ENCODE assay signal across 24 mouse cellular contexts in the genomic region with DNA sequence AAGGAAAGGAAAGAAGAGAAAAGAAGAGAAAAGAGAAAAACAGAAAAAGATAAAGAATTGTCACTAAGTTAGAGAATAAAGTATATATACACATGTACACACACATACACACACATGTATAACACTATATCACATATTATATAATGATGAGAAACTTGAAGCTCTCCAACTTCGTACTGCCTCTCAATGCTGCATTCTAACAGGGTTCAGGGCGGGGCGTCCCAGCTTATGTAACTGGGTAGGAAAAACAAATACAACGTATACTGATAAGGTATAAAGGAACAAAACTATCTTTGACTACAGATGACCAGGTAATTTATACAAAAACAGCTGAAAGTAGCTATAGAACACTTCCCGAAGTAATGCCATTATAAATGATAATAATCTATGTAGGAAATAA. TPM values are rescaled to one million over a fixed set of nuclear protein-coding genes. Genes with fewer than 3 reads are reported as not detected.
DNase-seq lines count a peak whose midpoint lies in the region; ATAC-seq and TF ChIP-seq lines count a peak whose summit lies in the region.
"Had no signal": no experiment of that assay in that cellular context is flagged by ENCODE, and none has a peak within 500 bp of the region (broad histone marks: within the 10 kb centered on the region; RNA-seq: fewer than 3 reads in every experiment).

No protein-coding gene starts in this region.

- no peaks in the 10 kb centered on the region for H3K27me3 ChIP-seq in liver, adult 2 months (ENCODE audit: control insufficient read depth, insufficient read depth, low read length)
- H3K27me3 ChIP-seq in intestine, embryonic 15.5 days (replicated peaks): no peaks in the 10 kb centered on the region
- H3K27me3 ChIP-seq in liver, postnatal 0 days (ENCODE audit: insufficient read depth, low read length): no peaks in the 10 kb centered on the region
- H3K27me3 ChIP-seq in stomach, postnatal 0 days (ENCODE audit: control insufficient read depth, insufficient read depth, low read length): no peaks in the 10 kb centered on the region
- H3K27me3 ChIP-seq: heart, embryonic 12.5 days; heart, embryonic 15.5 days had no signal

- no peak for TF ChIP-seq EP300 in liver, postnatal 0 days (IDR thresholded peaks at IDR 0.05; ENCODE audit: low read depth)
- no peak for TF ChIP-seq EP300 in stomach, postnatal 0 days (optimal IDR thresholded peaks at IDR 0.05)

- no peak for TF ChIP-seq CTCF in liver, adult 2 months (IDR thresholded peaks at IDR 0.05; ENCODE audit: low read depth, low read length)
- no peak for TF ChIP-seq CTCF in liver, postnatal 0 days (IDR thresholded peaks at IDR 0.05; ENCODE audit: low read depth)
- TF ChIP-seq CTCF in stomach, postnatal 0 days (IDR thresholded peaks at IDR 0.05; ENCODE audit: low read depth): no peak

- no peak overlapping the region for H3K4me3 ChIP-seq in liver, adult 2 months (ENCODE audit: insufficient read depth, low read depth, low read length)
- H3K4me3 ChIP-seq in intestine, embryonic 15.5 days (replicated peaks): no peak overlapping the region
- no peak overlapping the region for H3K4me3 ChIP-seq in liver, postnatal 0 days (ENCODE audit: low read depth, low read length)
- H3K4me3 ChIP-seq in stomach, postnatal 0 days (ENCODE audit: low read depth, low read length): no peak overlapping the region
- H3K4me3 ChIP-seq: forebrain, embryonic 10.5 days; gastrocnemius, adult 2 months; heart, embryonic 12.5 days; heart, embryonic 15.5 days had no signal

- H3K79me2 ChIP-seq in liver, adult 2 months (ENCODE audit: control insufficient read depth, insufficient read depth, low read length): no peaks in the 10 kb centered on the region

- H3K27ac ChIP-seq in liver, adult 2 months (replicated peaks; ENCODE audit: insufficient read depth, low read depth, low read length): no peak overlapping the region
- no peak overlapping the region for H3K27ac ChIP-seq in intestine, embryonic 15.5 days
- H3K27ac ChIP-seq in liver, postnatal 0 days (ENCODE audit: low read depth): peak overlapping the region; percentile 60; the same call in 1 of the 2 replicates
- no peak overlapping the region for H3K27ac ChIP-seq in stomach, postnatal 0 days (replicated peaks)
- H3K27ac ChIP-seq: forebrain, embryonic 10.5 days; gastrocnemius, adult 2 months; heart, embryonic 15.5 days; hindbrain, embryonic 14.5 days had no signal

- H3K4me2 ChIP-seq in intestine, embryonic 15.5 days (replicated peaks): no peak overlapping the region
- H3K4me2 ChIP-seq in liver, postnatal 0 days (ENCODE audit: low read depth, low read length): 0 out of 2 replicates have a peak overlapping the region, but pooled peaks have one; percentile 18
- no peak overlapping the region for H3K4me2 ChIP-seq in stomach, postnatal 0 days (replicated peaks; ENCODE audit: low read depth)
- H3K4me2 ChIP-seq: heart, embryonic 12.5 days; heart, embryonic 15.5 days; hindbrain, embryonic 14.5 days had no signal

- TF ChIP-seq POLR2A in liver, adult 2 months (IDR thresholded peaks at IDR 0.05; ENCODE audit: extremely low read depth, insufficient read depth, low read length): no peak

- no peaks in the 10 kb centered on the region for H3K36me3 ChIP-seq in liver, adult 2 months (ENCODE audit: control insufficient read depth, insufficient read depth, low read length)
- no peaks in the 10 kb centered on the region for H3K36me3 ChIP-seq in intestine, embryonic 15.5 days
- H3K36me3 ChIP-seq in liver, postnatal 0 days (replicated peaks; ENCODE audit: insufficient read depth, low read length): no peaks in the 10 kb centered on the region
- H3K36me3 ChIP-seq in stomach, postnatal 0 days (ENCODE audit: control insufficient read depth, insufficient read depth, low read length): no peaks in the 10 kb centered on the region
- H3K36me3 ChIP-seq: forebrain, embryonic 10.5 days; heart, embryonic 12.5 days; heart, embryonic 15.5 days had no signal

- peak; percentile 47; the same call in 1 of the 2 replicates for ATAC-seq in intestine, embryonic 15.5 days
- peak; percentile 40; the same call in 1 of the 2 replicates for ATAC-seq in liver, postnatal 0 days
- ATAC-seq in stomach, postnatal 0 days (ENCODE audit: low FRiP score, low TSS enrichment): peak; percentile 85
- ATAC-seq: activated CD4-positive, CD25-positive, alpha-beta regulatory T cell, adult 4 months; forebrain, embryonic 14.5 days; forebrain, postnatal 0 days had no signal

- H3K9me3 ChIP-seq in intestine, embryonic 15.5 days: no peaks in the 10 kb centered on the region
- H3K9me3 ChIP-seq in liver, postnatal 0 days (ENCODE audit: low read length): no peaks in the 10 kb centered on the region
- H3K9me3 ChIP-seq in stomach, postnatal 0 days (ENCODE audit: control insufficient read depth, low read length): no peaks in the 10 kb centered on the region
- H3K9me3 ChIP-seq: forebrain, embryonic 10.5 days; heart, embryonic 12.5 days; heart, embryonic 15.5 days had no signal

- DNase-seq in liver, adult 2 months (ENCODE audit: extremely low read depth, low read depth, low spot score): peak; percentile 20
- no peak for DNase-seq in liver
- no peak for DNase-seq in liver, postnatal 0 days
- DNase-seq in stomach, postnatal 0 days (ENCODE audit: low spot score): peak; percentile 68
- no peak for DNase-seq in heart, postnatal 4 days
- DNase-seq in layer of hippocampus, adult 9-10 months (ENCODE audit: low spot score): no peak
- DNase-seq: adrenal gland, adult 8-10 months; adrenal gland, postnatal 25 days; cerebellum, adult 11-12 months; cerebellum, adult 9-10 months; cerebellum, postnatal 14 days; forebrain, postnatal 0 days; gastrocnemius, adult 2 months; gastrocnemius, postnatal 25 days; heart, adult 18-20 months; heart, postnatal 10 days; heart, postnatal 36 days had no signal

- H3K4me1 ChIP-seq in liver, adult 2 months (ENCODE audit: control insufficient read depth, insufficient read depth, low read length): no peaks in the 10 kb centered on the region; the same call in 1 of the 2 replicates
- H3K4me1 ChIP-seq in intestine, embryonic 15.5 days (replicated peaks): no peaks in the 10 kb centered on the region
- H3K4me1 ChIP-seq in liver, postnatal 0 days (ENCODE audit: insufficient read depth): no peaks in the 10 kb centered on the region
- no peaks in the 10 kb centered on the region for H3K4me1 ChIP-seq in stomach, postnatal 0 days (replicated peaks; ENCODE audit: control insufficient read depth, insufficient read depth)
- H3K4me1 ChIP-seq: heart, embryonic 12.5 days; heart, embryonic 15.5 days had no signal

- no peak overlapping the region for H3K9ac ChIP-seq in liver, adult 2 months (ENCODE audit: low read depth, low read length)
- no peak overlapping the region for H3K9ac ChIP-seq in intestine, embryonic 15.5 days
- no peak overlapping the region for H3K9ac ChIP-seq in liver, postnatal 0 days (replicated peaks)
- no peak overlapping the region for H3K9ac ChIP-seq in stomach, postnatal 0 days (ENCODE audit: low read length)
- H3K9ac ChIP-seq: forebrain, postnatal 0 days; heart, embryonic 12.5 days; heart, embryonic 15.5 days; hindbrain, embryonic 14.5 days had no signal

- 62% methylated on average over 5 of the region's 5 CpGs for WGBS in liver, adult 2 months
- 76% methylated on average over 5 of the region's 5 CpGs for WGBS in intestine, embryonic 15.5 days
- WGBS in liver, postnatal 0 days (ENCODE audit: insufficient replicate concordance): 64% methylated on average over 5 of the region's 5 CpGs
- 53% methylated on average over 5 of the region's 5 CpGs for WGBS in stomach, postnatal 0 days

RNA-seq across cellular contexts. Expression of gene Tenm3, which starts 22.2 kb away (rescaled TPM):
- total RNA-seq in liver, adult 2 months (2014; rRNA removed): 12.5 and 12.8 TPM in 2 replicates
- polyA plus RNA-seq in liver, adult 2 months (2012; rRNA removed): 5.3 and 6.7 TPM in 2 replicates
- 15.5 and 16.4 TPM in 2 replicates for polyA plus RNA-seq in intestine, embryonic 15.5 days (2015; fragmentation: Nextera tagmentation; extraction: Ambion mirVana)
- 4.7 and 5.6 TPM in 2 replicates for polyA plus RNA-seq in liver, postnatal 0 days (2015; fragmentation: Nextera tagmentation; extraction: Ambion mirVana)
- 3.7 and 4.5 TPM in 2 replicates for polyA plus RNA-seq in stomach, postnatal 0 days (2015; fragmentation: Nextera tagmentation; extraction: Ambion mirVana)
- 1 to 10 TPM; 8.5 to 9.5 TPM for total RNA-seq in heart, postnatal 4 days (2021)
- polyA plus RNA-seq: activated CD4-positive, CD25-positive, alpha-beta regulatory T cell, adult 4 months had no signal

Comparison
In these comparisons a context has a peak if more than half of its experiments do, and no peak if none do; other contexts are left out.
1. DNase-seq: peak in liver, adult 2 months (single experiment) and stomach, postnatal 0 days (single experiment); none in liver (single experiment), liver, postnatal 0 days (single experiment), heart, postnatal 4 days (single experiment) and layer of hippocampus, adult 9-10 months (single experiment).
2. Peak in every context shown above with its lines, with median percentiles within 50 percentile points of each other: ATAC-seq.